Mouse (Mus musculus) R1 (cell line): ENCODE measurements around the gene Ndufa4l2.

Source experiments
- DNase-seq: peaks from one replicate; pipeline ENCODE4 v3.0.0-alpha.2; 2018; ENCODE audit warnings: low read depth, low spot score

Gene Ndufa4l2

GRCm38 (mm10) chr10:127514764-127515163, at the start of gene Ndufa4l2:
Ndufa4l2 (plus strand) TSS chr10:127514967.
- peak; percentile 40 for DNase-seq

DNA sequence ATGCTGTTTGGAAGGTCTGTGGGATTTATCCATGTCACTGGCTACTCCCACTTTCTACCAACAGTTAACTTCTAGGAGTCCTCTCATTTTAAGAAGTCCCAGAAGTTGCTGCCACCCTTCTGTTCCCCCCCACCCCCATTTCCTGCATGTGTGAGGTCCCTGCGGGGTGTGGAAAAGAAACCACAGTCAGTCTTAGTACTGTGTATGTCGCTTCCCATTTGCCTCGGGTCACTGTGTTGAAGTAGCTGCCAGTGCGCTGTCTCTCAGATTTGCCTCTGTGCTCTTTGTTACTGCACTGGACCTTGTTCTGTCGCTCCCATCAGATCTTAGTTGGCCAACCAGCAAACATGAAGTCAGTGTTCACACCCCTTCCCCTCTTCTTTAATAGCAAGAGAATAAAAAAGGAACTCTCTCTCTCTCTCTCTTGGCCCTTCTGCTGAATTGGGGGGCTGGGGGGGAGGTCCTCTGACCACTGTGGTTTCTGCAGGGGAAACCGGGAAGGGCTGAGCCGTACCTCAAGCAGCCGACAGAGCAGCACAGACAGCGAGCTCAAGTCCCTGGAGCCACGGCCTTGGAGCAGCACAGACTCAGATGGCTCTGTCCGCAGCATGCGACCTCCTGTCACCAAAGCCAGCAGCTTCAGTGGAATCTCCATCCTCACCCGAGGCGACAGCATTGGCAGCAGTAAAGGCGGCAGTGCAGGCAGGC, 43.3 kb upstream of the Ndufa4l2 start:
- DNase-seq = no peak

GRCm38 (mm10) chr10:127472722-127473121, 42.0 kb upstream of the Ndufa4l2 start:
- DNase-seq = no peak

DNA sequence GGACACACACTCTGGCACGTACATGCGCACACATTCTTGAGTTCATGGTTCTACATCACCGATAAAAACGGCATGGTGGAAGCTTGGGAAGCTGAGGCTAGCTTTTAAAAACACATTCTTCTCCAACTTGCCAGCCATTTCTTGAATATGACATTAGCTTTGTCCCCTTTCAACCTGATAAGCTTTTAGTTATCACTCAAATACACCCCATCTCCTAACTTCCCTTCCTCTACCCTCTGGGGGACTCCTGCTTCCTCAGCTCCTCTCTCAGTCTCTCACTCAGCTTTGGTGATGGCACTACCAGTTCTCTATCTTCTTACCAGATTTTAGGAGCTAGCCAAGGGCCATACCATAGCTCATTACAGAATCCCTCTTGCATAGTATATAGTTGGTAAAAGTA, 39.6 kb upstream of the Ndufa4l2 start:
- no peak for DNase-seq

DNA sequence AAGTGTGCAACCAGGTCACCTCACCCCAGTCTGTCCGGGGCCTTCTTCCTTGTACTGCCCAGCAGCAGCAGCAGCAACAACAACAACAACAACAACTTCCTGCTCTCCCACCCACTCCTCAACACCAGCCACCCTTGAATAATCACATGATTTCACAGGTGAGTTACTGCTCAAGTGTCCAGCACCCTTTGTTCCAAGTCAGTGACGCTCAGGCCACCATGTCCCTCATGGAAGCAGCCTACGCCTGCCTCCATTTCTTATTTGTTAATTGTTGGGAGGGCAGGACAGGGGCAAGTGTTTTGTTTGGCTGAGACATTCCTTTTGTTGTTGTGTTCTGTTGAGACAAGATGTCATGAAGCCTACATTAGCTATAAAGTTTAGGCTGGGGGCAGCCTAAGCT, 38.2 kb upstream of the Ndufa4l2 start:
- no peak for DNase-seq

DNA sequence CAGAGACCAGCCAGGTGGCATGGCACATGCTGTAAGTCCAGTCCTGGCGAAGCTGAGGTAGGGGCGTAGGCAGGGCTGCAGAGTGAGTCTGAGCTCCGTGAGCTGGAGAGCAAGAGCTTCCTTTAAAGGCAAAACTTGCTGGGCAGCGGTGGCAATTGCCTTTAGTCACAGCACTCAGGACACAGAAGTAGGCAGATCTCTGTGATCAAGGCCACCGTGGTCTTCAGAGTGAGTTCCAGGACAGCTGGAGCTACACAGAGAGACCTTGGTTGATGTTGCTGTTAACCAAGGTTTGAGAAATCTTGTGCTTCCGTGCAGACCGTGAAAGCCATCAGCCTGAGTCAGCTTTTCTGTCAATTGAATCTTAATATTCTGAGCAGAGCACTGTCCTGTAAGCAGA, 37.5 kb upstream of the Ndufa4l2 start:
- DNase-seq = no peak

DNA sequence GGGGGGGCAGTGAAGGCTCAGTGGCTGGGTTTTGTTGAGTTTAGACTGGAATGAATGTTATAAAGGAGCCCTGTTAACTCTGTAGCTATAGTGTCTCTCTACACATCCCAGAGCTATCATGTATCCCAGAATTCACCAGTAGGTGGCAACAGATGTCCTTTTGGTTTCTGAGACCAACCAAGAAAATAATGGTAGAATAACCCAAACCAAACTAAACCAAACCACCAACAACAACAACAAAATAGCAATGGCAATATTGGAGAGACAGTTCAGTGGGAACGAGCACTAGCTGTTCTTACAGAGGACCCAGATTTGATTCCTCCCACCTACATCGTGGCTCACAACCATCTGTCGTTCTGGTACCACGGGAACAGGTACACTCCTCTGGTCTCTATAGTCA, 35.6 kb upstream of the Ndufa4l2 start:
- peak; percentile 49 for DNase-seq

DNA sequence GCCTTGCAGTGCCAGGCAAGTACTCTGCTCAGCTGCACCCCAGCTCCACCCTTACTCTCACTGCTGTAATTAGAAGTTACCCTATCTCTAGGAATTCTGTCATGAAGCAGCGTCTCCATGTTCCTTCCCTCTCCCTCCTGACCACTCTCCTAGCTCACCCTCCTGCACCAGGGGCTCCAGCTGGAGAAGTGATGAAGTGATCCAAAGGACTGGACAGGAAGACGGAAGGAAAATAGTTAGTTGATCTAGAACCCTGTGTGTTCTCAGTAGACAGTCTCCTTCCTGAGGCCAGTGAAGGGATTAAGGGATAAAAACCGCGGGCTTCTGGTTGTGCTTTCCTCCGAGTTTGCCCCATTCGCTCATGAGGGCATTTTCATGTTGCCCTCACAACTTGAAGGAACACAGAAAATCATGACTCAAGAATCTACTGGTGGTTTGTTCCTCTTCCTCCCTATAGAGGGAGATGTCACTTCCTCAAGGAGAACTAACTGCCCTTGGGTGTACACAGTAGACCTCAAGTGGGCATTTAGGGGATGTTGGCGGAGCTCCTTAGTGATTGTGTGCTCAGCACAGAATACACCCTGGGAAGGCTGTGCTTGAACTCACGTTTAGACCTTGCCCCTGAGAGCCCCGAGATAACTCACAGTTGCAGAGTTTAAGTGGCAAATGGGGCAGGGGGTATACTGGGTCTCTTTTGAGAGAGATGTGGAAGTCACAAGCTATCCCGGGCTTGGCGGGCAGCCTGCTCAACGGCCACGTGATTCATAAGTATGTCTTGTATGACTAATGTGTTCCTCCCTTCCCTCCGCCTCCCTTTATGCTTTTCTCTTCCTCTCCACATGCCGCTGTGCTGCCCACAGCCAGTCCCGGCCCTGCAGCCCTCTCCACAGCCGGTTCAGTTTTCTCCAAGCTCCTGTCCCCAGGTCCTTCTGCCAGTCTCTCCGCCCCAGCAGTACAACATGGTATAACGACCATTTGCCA, 33.6 kb upstream of the Ndufa4l2 start:
- peak; percentile 16 for DNase-seq

DNA sequence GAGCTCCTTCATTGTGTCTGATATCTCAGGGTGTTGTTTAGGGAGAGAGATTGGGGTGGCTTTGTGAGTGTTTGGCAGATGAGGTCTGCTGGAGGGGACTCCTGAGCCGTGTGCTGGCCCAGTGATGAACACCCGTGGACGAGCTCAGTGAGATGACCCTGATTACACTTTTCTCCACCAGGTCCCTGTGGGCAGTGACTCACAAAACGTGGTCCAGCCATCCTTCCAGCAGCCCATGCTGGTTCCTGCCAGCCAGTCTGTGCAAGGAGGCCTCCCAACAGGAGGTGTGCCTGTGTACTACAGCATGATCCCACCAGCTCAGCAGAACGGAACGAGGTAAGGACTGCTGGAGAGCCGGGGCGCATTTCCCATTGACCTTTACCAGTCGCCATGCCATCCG, 29.5 kb upstream of the Ndufa4l2 start:
- no peak for DNase-seq

GRCm38 (mm10) chr10:127488856-127489255, 25.9 kb upstream of the Ndufa4l2 start:
- DNase-seq = no peak

DNA sequence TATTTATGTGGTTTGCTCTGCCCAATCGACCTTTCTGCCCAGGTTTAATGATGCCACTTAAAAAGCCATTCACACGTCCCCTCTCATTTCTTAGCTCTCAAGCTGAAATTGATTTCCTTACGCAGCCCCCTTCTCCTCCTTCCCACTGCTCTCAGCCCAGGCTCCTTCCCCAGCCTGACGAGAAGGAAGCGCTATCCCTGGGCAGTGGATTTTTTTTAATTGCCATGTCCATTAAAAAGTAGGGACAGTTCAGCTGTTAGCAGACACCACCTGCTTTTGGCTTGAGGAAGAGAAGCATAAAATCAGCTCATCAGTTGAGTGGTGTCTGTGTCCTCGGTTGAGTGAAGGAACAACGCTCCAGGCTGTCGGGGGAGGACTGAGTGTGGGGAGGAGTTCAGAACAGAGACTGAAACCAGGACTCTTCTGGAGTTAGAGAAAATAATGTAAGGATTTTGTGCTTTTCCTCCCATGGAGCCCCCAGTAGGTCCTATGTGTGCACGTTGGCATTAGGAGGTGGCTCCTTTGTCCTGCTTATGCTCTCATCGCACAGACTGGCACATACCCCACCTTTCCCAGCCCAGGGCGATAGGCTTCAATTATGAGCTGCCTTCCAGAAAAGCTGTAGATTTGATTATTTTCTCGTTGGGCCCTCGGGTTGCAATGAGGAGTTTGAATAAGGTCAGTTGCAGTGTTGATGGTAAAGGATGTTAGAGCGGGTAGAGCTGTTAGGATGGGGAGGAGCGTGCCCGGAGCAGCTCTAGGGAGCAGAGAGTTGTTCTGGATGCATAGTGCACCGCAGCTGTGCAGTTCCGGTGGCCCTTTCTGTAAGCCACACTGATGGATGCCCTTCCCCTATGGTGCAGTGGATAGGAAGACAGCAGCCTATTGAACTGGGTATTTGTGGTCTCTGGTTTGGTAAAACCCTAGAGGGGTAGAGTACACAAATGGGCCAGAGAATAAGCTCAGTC, 24.3 kb upstream of the Ndufa4l2 start:
- no peak for DNase-seq

DNA sequence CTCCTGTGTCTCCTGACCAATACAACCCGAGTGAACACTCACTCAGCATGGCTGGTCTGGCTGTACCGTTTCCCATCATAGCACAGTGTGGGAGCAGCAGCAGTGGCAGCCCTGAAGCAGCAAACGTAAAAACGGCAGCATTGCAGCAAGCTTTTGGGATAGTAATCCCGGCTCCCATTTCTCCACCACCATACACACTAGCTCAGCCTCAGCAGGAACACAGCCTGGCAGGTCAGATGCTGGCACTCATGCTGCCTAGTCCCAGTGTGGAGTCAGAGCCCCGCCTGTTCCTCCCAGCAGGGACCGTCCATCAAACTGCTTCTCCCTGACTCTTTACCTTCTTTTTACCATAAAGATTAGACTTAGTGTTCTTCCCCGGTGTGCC, 23.6 kb upstream of the Ndufa4l2 start:
- DNase-seq = no peak

DNA sequence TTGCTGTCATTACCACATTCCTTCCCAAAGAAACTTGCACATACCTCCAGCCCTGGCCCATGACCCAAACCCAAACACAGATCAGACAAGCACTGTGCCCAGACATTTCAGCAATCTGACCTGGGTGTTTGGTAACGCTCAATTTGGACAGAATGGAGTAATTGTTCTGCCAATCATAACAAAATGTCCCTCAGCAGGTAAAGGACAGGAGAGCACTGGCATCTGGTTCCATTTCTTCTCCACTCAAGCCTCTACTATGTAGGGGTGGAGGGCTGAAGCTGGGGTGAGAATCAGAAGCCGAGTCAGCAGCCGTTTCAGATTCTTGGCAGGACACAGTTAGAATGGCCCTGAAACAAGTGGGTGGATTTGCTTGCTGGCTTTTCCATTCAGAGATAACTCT, 22.6 kb upstream of the Ndufa4l2 start:
- no peak for DNase-seq

- DNase-seq = no peak
Observed at GRCm38 (mm10) chr10:127496156-127496555, 18.6 kb upstream of the Ndufa4l2 start.

GRCm38 (mm10) chr10:127499516-127499915, 15.3 kb upstream of the Ndufa4l2 start:
- DNase-seq = no peak

DNA sequence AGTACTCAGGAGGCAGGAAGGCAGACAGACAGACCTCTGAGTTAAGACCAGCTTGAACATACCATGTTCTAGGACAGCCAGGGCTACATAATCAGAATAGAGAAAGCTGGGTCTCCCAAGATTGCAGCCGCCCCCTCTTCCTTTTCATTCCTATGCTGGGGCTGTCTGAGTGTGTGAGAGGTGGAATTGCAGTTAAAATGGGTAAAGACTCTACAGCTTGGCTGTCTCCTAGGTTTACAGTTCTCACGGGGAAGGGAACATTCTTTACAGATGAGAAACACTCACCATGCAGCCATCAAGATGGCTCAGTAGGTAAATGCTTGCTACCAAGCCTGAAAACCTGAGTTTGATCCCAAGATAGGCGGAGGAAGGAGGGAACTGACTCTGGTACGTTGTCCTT, 14.7 kb upstream of the Ndufa4l2 start:
- no peak for DNase-seq

DNA sequence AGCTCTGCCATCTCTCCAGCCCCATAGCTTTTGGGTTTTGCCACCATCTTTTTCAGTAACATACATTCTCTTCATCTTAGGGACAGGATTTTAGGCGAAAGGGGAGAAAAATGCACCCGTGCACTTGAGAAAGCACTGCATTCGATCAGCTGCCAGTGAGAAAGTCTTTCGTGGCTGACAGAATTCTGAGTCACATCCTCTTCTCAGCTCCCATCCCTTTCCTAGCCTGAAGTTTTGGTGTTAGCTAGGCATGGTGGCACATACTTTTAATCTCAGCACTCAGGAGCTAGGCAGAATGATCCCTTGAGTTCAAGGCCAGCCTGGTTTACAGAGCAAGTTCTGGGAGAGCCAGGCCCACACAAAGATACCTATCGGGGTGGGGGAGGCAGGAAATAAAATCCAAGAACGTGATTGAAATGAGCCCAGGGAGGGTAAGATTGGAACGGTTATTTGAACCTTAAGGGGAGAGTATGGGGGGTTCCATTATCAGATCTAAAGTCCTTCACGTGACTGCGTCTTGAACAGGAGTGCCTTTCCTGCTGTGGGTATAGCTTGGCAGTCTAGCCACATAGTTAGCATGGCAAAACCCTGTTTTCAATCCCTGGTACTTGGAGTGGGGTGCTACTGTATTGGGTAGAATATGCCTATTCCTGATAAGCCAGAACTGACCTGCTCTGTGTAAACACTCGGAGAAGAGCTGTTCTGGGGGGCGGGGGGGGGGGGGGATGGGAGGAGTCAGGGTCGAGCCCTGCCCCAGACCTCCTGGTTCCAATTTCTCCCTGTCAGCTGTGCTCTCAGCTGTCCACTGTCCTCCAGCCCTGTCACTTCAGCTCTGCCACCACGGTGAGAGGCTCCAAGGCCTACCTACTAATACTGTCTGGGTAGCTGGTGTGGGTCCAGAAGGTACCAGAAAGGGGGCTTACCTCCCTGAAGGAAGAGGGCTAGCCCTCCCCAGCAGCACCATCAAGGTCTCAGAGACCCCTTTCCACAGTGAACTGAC, 13.6 kb upstream of the Ndufa4l2 start, which contains the start of gene Stac3:
TSS of gene Stac3 (plus strand) at position 793 of the 1,000 bp plus-strand sequence.
- DNase-seq = no peak

DNA sequence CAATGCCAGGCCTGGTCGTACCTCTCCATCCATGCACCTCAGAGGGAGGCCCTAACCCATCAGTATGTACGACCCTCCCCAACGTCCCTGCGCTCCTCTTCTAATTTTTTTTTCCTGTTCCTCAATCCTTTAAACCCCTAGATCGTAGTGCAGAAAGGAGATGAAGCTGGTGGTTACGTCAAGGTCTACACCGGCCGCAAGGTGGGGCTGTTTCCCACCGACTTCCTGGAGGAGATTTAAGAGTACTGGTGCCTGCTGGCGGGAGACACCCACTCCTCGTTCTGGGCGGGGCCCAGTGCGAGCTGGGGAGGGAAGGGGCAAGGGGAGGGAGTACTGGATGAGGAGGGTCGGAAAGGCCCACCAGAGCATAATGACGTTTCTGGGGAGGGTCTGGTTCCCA, 6.5 kb upstream of the Ndufa4l2 start:
- DNase-seq = peak; percentile 93

GRCm38 (mm10) chr10:127509051-127509836, 5.5 kb upstream of the Ndufa4l2 start:
- peak; percentile 98 for DNase-seq
